Mouse (Mus musculus): ENCODE data around the gene Rfpl4.

DNA sequence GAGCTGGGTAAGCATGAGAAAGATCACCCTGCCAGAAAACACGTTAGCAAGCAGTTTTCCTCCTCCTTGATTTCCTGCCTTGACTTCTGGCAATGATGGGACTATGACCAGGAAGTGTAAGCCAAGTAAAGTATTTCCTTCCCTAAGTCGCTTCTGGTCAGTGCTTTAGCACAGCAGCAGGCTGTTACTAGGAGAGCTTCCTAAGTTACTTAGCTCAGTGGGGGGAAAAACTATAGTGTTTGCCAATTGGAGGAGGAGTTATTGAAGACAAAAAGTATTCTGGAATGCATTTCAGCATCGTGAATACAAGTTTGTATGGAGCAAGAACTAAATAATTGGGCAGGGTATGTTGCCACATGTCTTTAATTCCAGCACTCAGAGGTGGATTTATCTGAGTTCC is 4.0 kb downstream of the Rfpl4 start:
- no peak for TF ChIP-seq POLR2A (IDR thresholded peaks at IDR 0.05; ENCODE audit: borderline replicate concordance, insufficient read depth, low read length)
- TF ChIP-seq CTCF (IDR thresholded peaks at IDR 0.05; ENCODE audit: borderline replicate concordance, insufficient read depth, low read depth, low read length), result no peak

Data from cerebellum, adult 2 months (tissue).